Mouse (Mus musculus) myocyte (in vitro differentiated cells): ENCODE measurements around the gene Elp5.

ENCODE experiments used
- CEBPB ChIP-seq: IDR thresholded peaks from 2 replicates; pipeline ENCODE4 v1.6.1; 2011; ENCODE audit warnings: mild to moderate bottlenecking, moderate library complexity; ENCODE audit not compliant: poor library complexity, insufficient read depth, severe bottlenecking
- E2F4 ChIP-seq: IDR thresholded peaks from one replicate; pipeline ENCODE4 v1.6.1; 2011; ENCODE audit warnings: mild to moderate bottlenecking, control low read depth, moderate library complexity; ENCODE audit not compliant: insufficient read depth
- MAX ChIP-seq: IDR thresholded peaks from one replicate; pipeline ENCODE4 v1.6.1; 2011; ENCODE audit warnings: low read depth, mild to moderate bottlenecking, control low read depth
- MYOD1 ChIP-seq, 3 experiments: IDR thresholded peaks; one replicate each; pipeline ENCODE4 v1.6.1; 2011; ENCODE audit warnings: control low read depth in 2 of 3, low read depth in 2 of 3, mild to moderate bottlenecking in 2 of 3, moderate library complexity in 1 of 3; ENCODE audit not compliant: insufficient read length in 2 of 3, control insufficient read depth in 1 of 3
- MYOG ChIP-seq, 3 experiments: IDR thresholded peaks; one replicate each; pipeline ENCODE4 v1.6.1; 2011; ENCODE audit warnings: control low read depth in 2 of 3, low read depth in 2 of 3, mild to moderate bottlenecking in 2 of 3; ENCODE audit not compliant: insufficient read length in 2 of 3, control insufficient read depth in 1 of 3, insufficient read depth in 1 of 3
- POLR2A ChIP-seq: IDR thresholded peaks from one replicate; pipeline ENCODE4 v1.6.1; 2011; ENCODE audit warnings: low read depth, mild to moderate bottlenecking, control low read depth, moderate library complexity; ENCODE audit not compliant: insufficient read length
- SRF ChIP-seq: IDR thresholded peaks from one replicate; pipeline ENCODE4 v1.6.1; 2011; ENCODE audit warnings: low read depth; ENCODE audit not compliant: control insufficient read depth, insufficient read length
- TCF3 ChIP-seq: IDR thresholded peaks from one replicate; pipeline ENCODE4 v1.6.1; 2011; ENCODE audit warnings: low read depth, control low read depth; ENCODE audit not compliant: insufficient read length
- USF1 ChIP-seq: IDR thresholded peaks from one replicate; pipeline ENCODE4 v1.6.1; 2011; ENCODE audit warnings: low read depth, mild to moderate bottlenecking, control low read depth, moderate library complexity

- TF ChIP-seq MYOD1 (IDR thresholded peaks at IDR 0.05; ENCODE audit: control insufficient read depth in 1 of 3, insufficient read length in 2 of 3, low read depth in 2 of 3) (no peak), MAX (no peak), POLR2A (no peak), E2F4 (no peak), SRF (no peak), USF1 (no peak), CEBPB (no peak), MYOG (IDR thresholded peaks at IDR 0.05; ENCODE audit: control insufficient read depth in 1 of 3, insufficient read depth in 1 of 3, insufficient read length in 2 of 3, low read depth in 2 of 3) (no peak), TCF3 (no peak)
Observed at GRCm38 (mm10) chr11:69950807-69951459, 31.4 kb downstream of the Elp5 start.
